Mouse (Mus musculus) frontal cortex, postnatal 10 days (tissue): Measurements from ENCODE around the gene Tsc22d4.
A peak's percentile ranks its signal among the peaks of the same experiment; 100 is the strongest.

ENCODE experiments used
- DNase-seq, 2 experiments: peaks; one replicate each; pipeline ENCODE4 v3.0.0; 2022; ENCODE audit warnings: low spot score in 2 of 2, mixed read lengths in 1 of 2

The Tsc22d4 gene

DNA sequence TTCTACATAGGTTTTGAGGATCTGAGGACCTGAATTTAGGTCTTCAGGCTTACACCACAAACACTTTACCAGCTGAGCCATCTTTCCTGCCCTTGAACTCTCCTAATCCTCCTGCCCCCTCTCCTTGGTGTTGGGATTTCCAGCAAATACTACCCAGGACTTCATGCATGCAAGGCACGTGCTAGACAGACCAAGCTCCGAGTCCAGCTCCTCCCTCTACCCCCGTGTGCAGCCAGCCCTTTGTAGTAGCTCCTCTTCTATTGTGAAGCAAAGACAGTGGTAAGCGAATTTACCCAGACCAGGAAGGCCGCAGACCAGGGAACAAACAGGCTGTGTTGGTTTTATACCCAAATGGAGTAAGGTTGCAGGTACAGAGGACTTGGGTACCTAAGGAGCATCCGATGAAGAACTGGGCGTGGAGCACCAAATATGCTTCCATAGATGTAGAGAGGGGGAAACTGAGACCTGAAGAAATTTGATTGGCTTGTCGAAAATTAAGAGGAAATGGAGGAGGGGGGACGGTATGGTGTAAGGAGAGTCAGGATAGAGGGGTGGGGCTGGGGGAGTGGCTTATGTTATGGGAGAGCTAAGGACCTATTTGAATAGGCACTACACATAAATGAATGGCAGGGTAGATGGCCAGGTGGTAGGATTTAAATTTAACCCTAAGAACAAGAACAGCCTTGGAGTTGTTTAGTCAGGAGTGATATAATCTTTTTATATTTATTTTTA is 19.2 kb downstream of the Tsc22d4 start:
- no peak for DNase-seq

- no peak for DNase-seq
These were observed 20.7 kb downstream of the Tsc22d4 start for GRCm38 (mm10) chr5:137766270-137766669.

DNA sequence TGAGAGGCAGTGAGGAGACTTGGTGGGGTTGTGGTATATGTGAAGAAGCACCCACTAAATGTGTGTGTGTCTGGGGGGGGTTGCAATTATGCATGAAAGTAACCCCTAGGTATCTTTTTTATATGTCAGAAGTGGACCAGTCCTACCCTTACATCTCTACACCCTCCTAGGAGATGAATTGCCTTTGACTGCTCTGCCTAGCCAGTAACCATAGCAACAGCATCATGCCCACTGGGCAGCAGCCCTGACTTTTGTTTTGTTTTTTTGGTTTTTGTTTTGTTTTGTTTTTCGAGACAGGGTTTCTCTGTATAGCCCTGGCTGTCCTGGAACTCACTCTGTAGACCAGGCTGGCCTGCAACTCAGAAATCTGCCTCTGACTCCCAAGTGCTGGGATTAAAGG is 22.9 kb downstream of the Tsc22d4 start:
- no peak for DNase-seq

DNA sequence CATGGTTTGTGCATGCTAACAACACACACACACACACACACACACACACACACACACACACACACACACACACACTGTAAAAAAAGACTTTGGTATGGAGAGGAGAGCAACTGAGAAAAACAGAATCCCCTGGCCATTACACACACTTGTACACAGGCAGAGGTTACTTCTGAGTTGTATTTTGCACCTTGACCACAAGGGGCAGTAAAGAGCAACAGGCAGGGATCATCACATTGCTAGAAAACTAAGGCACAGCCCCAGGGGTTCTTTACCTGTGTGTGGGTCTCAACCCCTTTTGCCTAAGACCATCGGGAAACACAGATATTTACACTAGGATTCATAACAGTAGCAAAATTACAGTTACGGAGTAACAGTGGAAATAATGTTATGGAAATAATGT is 25.2 kb downstream of the Tsc22d4 start:
- DNase-seq: no peak

GRCm38 (mm10) chr5:137772755-137773154 is 27.2 kb downstream of the Tsc22d4 start:
- no peak for DNase-seq

DNA sequence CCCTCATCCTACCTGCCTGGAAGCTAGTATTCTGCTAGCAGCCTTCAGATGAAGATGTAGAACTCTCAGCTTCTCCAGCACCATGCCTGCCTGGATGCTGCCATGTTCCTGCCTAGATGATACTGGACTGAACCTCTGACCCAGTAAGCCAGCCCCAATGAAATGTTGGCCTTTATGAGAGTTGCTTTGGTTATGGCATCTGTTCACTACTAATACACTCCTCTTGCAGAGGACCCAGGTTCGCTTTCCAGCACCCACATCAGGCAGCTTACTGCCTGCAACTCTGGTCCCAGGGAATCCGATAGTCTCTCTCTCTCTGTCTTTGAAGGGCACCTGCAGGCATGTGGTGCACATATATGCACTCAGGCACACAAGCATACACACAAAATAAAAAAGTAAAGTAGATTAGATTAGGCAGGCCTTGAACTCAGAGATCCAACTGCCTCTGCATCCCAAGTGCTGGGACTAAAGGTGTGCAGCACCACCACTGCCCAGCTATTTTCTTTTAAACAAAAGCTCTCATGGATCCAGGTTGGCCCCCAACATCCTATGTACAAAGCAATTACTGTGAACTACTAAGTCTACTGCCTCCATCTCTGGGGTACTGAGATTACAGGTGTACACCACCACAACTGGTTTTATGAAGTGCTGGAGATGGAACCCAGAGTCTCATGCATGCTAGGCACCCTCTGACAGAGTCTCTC is 30.2 kb downstream of the Tsc22d4 start:
- DNase-seq: no peak

- DNase-seq: no peak
These were observed 30.9 kb downstream of the Tsc22d4 start for GRCm38 (mm10) chr5:137776408-137776918.

- no peak for DNase-seq
These were observed 31.8 kb downstream of the Tsc22d4 start for GRCm38 (mm10) chr5:137777267-137777845.

- peak; percentile 93 to 97 for DNase-seq
These were observed 33.1 kb downstream of the Tsc22d4 start, which contains the start of gene Ppp1r35 for GRCm38 (mm10) chr5:137778635-137779034. TSS of gene Ppp1r35 (plus strand) at chr5:137778849.

DNA sequence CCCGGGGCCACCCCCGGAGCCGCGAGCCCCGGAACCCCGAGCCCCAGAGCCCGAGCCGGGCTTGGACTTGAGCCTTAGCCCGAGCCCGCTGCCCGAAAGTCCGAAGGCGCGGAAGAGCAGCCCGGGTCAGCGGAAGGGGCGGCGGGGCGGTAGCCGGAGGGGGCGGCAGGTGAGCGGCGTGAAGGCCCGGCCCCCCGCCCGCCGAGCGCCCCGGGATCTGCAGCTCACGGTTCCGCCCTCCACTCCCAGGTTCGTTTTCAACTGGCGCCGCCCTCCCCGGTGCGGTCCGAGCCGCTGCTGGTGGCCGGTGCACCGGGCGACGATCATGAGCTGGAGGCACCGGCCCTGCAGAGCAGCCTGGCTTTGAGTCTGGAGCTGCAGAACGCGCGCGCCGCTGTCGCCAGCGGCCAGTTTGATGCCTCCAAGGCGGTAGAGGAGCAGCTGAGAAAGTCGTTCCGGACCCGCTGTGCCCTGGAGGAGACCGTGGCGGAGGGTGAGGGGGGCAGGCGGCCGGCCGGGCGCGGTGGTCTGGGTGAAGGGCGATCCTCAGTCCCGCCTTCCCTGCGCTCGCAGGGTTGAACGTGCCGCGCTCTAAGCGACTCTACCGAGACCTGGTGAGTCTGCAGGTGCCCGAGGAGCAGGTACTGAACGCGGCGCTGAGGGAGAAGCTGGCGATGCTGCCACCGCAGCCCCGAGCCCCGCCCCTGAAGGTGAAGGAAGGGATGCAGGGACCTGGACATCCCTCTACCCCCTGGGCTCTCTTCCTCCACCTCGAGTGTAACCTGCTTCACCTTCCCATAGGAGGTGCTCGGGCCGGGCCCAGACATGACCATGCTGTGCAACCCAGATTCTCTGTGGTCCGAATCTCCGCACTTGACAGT is 33.8 kb downstream of the Tsc22d4 start:
- DNase-seq: no peak

GRCm38 (mm10) chr5:137781661-137782060 is 36.1 kb downstream of the Tsc22d4 start:
- DNase-seq: no peak

DNA sequence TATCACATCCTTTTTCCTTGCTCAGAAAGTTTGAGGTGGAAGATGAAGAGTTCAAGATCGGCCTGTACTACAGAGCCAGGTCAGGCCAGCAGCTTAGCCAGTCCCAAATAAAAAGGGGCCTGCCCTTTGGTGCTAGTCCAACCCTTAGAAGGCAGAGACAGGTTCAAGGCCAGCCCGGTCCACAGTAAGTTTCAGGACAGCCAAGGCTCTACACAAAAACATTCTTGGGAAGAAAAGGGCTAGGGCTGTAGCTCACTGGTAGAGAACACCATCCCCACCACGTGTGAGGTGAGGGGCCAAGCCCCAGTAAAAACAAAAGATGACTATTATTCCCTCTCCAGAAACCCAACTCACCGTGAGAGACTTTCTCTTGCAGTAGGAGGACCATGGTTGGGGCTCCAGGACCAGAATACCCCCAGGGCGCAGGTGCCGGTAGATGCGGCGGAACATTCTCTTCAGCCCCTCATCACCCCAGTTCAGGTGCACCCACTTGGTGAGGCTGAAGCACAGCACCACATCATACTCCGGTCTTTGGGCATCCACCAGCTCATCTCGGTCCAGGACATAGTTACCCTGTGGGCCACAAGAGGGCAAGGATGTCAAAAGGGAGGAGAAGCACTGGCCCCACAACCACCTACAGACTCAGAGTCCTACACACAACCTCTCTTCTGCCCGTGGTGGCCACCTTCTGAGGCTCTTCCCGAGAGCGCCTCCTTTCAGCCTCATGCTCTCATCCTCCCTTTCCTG is 37.4 kb downstream of the Tsc22d4 start:
- no peak for DNase-seq

DNA sequence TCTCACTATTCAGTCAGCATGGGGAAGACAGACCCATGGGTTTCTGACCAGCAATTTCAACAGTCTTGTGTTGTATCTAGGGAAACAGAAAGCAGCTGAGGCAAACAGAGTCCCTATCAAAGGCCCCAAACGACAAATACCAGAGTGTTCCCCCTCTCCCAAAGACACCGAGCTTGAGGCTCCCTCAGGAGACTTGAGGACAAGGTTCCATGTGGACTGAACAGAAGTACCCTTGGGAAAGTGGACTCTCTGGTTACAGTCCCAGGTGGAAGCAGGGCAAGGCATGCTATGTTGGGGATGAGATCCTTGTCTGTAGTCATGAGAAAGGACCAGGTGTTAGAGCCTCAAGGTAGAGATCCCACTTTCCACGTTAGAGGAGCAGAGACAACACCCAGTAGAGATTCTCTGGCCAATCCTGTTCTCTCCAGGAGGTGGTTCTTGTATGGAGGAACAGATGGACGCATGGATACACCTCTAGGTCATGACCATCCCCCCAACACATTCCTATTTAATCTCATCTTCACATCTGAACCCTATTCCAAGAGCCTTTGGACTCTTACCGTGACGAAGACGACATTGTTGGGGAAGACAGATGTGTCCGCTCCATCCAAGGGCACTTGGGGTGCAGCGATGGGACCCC is 38.5 kb downstream of the Tsc22d4 start:
- DNase-seq: no peak

DNA sequence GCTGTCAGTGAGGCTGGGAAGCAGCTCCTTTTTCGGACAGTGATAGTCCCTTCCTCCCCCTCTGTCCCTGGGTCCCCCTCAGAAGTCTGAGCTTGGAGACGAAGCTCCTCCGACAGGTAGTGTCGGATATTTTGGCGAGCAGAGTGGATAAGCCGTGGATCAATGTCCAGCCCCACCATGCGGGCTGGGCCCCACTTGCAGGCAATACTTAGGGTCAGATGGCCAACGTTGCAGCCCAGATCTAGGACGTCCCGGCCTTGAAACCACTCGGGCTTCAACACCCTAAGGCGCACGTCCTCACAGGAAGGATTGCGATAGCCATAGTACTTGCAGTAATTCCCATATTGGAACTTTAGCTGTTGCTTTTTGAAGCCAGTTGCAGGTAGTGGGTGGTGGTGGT is 39.0 kb downstream of the Tsc22d4 start:
- no peak for DNase-seq

GRCm38 (mm10) chr5:137785164-137786031 is 39.9 kb downstream of the Tsc22d4 start:
- DNase-seq: peak in 1 of 2 experiments; percentile 37

DNA sequence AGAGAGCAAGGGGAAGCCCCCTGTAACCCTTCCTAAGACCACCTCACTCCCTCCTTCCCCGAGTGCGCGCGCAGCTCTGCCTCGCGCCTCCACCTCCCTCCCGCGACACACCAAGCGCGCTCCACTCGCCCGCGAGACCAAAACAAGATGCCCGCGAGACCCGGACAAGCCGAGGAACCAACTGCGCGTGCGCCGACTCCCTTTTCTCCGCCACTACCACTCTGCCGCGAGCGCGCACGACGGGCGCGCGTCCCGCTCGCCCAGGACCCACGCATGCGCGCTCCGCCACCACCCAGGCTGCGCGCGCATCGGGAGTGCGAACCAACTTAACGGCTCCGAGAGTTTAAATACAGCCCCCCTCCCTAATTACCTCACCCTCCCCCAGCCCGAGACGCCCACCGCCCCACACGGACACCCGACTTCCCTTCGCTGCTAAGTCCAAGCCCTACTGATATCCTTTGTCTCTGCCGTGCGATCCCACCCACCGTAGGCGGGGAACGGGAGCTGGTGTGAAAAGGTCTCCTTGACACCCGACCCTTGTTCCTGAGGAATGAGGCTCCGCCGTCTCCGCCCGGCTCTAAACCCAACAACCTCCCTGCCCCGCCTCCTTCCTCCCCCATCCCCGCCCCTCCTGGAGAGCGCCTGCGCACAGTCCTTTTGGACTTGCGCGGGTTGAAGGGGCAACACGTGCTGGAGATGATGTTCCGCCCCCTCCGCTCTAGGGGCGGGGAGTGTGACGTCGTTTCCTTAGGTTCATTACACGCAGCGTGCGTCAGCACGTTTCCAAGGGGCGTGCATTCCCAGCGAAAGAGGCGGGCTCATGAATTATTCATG is 40.8 kb downstream of the Tsc22d4 start:
- DNase-seq: peak; percentile 99

DNA sequence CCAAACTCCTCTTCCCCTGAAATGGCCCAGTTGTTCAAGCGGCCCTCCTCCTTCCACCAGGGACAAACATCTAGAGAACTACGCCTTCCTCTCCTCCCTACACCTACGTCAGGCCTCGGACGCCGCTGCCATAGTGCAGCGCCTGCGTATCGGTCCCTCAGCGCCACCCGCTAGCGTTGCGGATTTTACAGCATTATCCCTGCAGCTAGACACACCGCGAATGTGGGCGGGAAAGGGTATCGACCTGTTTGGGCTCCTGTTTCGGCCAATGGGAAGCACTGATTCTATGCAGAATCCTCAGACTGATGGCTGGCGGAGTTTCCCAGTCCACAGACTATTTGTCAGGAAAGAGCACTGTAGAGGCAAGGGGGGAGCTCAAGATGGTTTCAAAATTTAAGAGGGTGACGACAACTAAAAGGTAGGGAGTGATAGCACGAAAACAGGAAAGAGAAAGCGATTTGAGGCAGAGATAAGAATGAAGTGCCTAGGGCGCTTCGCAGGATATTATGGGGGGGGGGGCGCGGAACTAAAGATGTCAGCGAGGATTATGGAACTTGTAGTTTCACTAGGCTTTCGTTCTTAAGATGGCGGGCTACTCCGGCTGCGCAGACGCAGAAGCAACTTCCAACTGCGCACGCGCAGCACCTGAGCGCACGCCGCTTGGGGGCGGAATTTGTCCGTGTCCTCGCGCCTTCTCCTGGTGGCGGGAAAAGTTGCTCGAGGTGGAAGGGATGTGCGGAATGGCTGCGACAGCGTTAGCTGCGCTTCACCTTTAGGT is 41.8 kb downstream of the Tsc22d4 start, which contains the start of the genes Mepce and Zcwpw1:
Gene Mepce, minus strand, starts transcription at position 505 of the 778 bp plus-strand sequence.
Gene Zcwpw1, plus strand, starts transcription at position 648 of the 778 bp plus-strand sequence.
- peak; percentile 92 to 96 for DNase-seq
